Mouse (Mus musculus): ENCODE results near the gene Gm42957. TPM values are rescaled to one million over a fixed set of nuclear protein-coding genes. Genes with fewer than 3 reads are reported as not detected.
A peak's percentile ranks its signal among the peaks of the same experiment; 100 is the strongest.

Gene Gm42957
- polyA plus RNA-seq, 1 experiment, result not detected

GRCm38 (mm10) chr3:96696766-96697732 lies 61.8 kb downstream of the Gm42957 start:
- DNase-seq, result peak; percentile 95
- Histone ChIP-seq H3K27me3 (replicated peaks; ENCODE audit: control insufficient read depth, insufficient read depth, low read length) (no peaks in the 10 kb centered on the region), H3K4me3 (ENCODE audit: insufficient read depth, low read depth, low read length) (peak overlapping the region; percentile 96), H3K4me1 (ENCODE audit: control insufficient read depth, insufficient read depth, low read length) (peaks cover 4% of the 10 kb centered on the region; the same call in 1 of the 2 replicates), H3K27ac (ENCODE audit: insufficient read depth, low read depth, low read length) (peak overlapping the region; percentile 81), H3K36me3 (ENCODE audit: control insufficient read depth, insufficient read depth, low read length) (0 out of 2 replicates have a peak, but pooled peaks cover 1% of the 10 kb centered on the region)
- TF ChIP-seq POLR2A (IDR thresholded peaks at IDR 0.05; ENCODE audit: low read depth, low read length) (no peak), CTCF (conservative IDR thresholded peaks at IDR 0.05; ENCODE audit: insufficient read depth, insufficient read length, low read depth, low read length) (no peak)
- WGBS, result 1% methylated on average over 83 of the region's 85 CpGs

- 0 out of 2 replicates have a peak, but pooled peaks cover 1% of the 10 kb centered on the region for H3K36me3 ChIP-seq (ENCODE audit: control insufficient read depth, insufficient read depth, low read length)
- no peaks in the 10 kb centered on the region for H3K27me3 ChIP-seq (replicated peaks; ENCODE audit: control insufficient read depth, insufficient read depth, low read length)
- 66% methylated on average over 19 of the region's 19 CpGs for WGBS
- DNase-seq, result no peak
- H3K4me3 ChIP-seq (ENCODE audit: insufficient read depth, low read depth, low read length), result no peak overlapping the region
- peaks cover 4% of the 10 kb centered on the region; the same call in 1 of the 2 replicates for H3K4me1 ChIP-seq (ENCODE audit: control insufficient read depth, insufficient read depth, low read length)
- TF ChIP-seq CTCF (conservative IDR thresholded peaks at IDR 0.05; ENCODE audit: insufficient read depth, insufficient read length, low read depth, low read length), result no peak
- TF ChIP-seq POLR2A (IDR thresholded peaks at IDR 0.05; ENCODE audit: low read depth, low read length), result no peak
- no peak overlapping the region for H3K27ac ChIP-seq (ENCODE audit: insufficient read depth, low read depth, low read length)
Observed at GRCm38 (mm10) chr3:96698993-96699690, 63.9 kb downstream of the Gm42957 start.

GRCm38 (mm10) chr3:96700376-96700775 lies 65.1 kb downstream of the Gm42957 start:
- H3K36me3 ChIP-seq (ENCODE audit: control insufficient read depth, insufficient read depth, low read length), result 0 out of 2 replicates have a peak, but pooled peaks cover 1% of the 10 kb centered on the region

GRCm38 (mm10) chr3:96701003-96701402 lies 65.7 kb downstream of the Gm42957 start:
- no peak overlapping the region for H3K27ac ChIP-seq (ENCODE audit: insufficient read depth, low read depth, low read length)
- WGBS, result 89% methylated on average over 4 of the region's 4 CpGs
- H3K4me1 ChIP-seq (ENCODE audit: control insufficient read depth, insufficient read depth, low read length), result peaks cover under 1% of the 10 kb centered on the region; the same call in 1 of the 2 replicates
- no peaks in the 10 kb centered on the region for H3K27me3 ChIP-seq (replicated peaks; ENCODE audit: control insufficient read depth, insufficient read depth, low read length)
- no peak for DNase-seq
- TF ChIP-seq CTCF (conservative IDR thresholded peaks at IDR 0.05; ENCODE audit: insufficient read depth, insufficient read length, low read depth, low read length) (no peak), POLR2A (IDR thresholded peaks at IDR 0.05; ENCODE audit: low read depth, low read length) (no peak)
- H3K4me3 ChIP-seq (ENCODE audit: insufficient read depth, low read depth, low read length), result no peak overlapping the region
- 0 out of 2 replicates have a peak, but pooled peaks cover 1% of the 10 kb centered on the region for H3K36me3 ChIP-seq (ENCODE audit: control insufficient read depth, insufficient read depth, low read length)

More at GRCm38 (mm10) chr3:96700376-96700775, 65.1 kb downstream of the Gm42957 start:
- DNase-seq, result peak; percentile 32
- Histone ChIP-seq H3K27me3 (replicated peaks; ENCODE audit: control insufficient read depth, insufficient read depth, low read length) (no peaks in the 10 kb centered on the region), H3K4me3 (ENCODE audit: insufficient read depth, low read depth, low read length) (no peak overlapping the region), H3K4me1 (ENCODE audit: control insufficient read depth, insufficient read depth, low read length) (peaks cover 4% of the 10 kb centered on the region; the same call in 1 of the 2 replicates), H3K27ac (ENCODE audit: insufficient read depth, low read depth, low read length) (no peak overlapping the region)
- 62% methylated on average over 7 of the region's 7 CpGs for WGBS
- TF ChIP-seq POLR2A (IDR thresholded peaks at IDR 0.05; ENCODE audit: low read depth, low read length), result no peak
- 0 out of 2 replicates have a peak, but pooled peaks have one; percentile 27 for TF ChIP-seq CTCF (conservative IDR thresholded peaks at IDR 0.05; ENCODE audit: insufficient read depth, insufficient read length, low read depth, low read length)

Other genes starting within 250 kb of the Gm42957 start
- gene BC107364, start 183.2 kb upstream of the Gm42957 start, polyA plus RNA-seq (2012; rRNA removed), result 0.08 and 0.14 TPM in 2 replicates
- 0.23 and 3.9 TPM in 2 replicates for gene Hfe2, start 110.3 kb upstream of the Gm42957 start, polyA plus RNA-seq (2012; rRNA removed)
- gene Txnip, start 77.5 kb upstream of the Gm42957 start, polyA plus RNA-seq (2012; rRNA removed), result 514 and 518 TPM in 2 replicates
- gene Gm16253, start 58.5 kb upstream of the Gm42957 start, polyA plus RNA-seq (2012; rRNA removed), result 0.20 TPM in 1 of 2 replicates, not detected in the other
- 14.5 and 15.3 TPM in 2 replicates for gene Polr3gl, start 41.3 kb upstream of the Gm42957 start, polyA plus RNA-seq (2012; rRNA removed)
- 0.23 and 0.38 TPM in 2 replicates for gene Ankrd34a, start 38.8 kb upstream of the Gm42957 start, polyA plus RNA-seq (2012; rRNA removed)
- gene Lix1l, start 34.3 kb upstream of the Gm42957 start, polyA plus RNA-seq (2012; rRNA removed), result 7.7 and 9.6 TPM in 2 replicates
- 7.8 and 16.1 TPM in 2 replicates for gene Rbm8a, start 5.5 kb upstream of the Gm42957 start, polyA plus RNA-seq (2012; rRNA removed)
- gene Pex11b, start 98 bp upstream of the Gm42957 start, polyA plus RNA-seq (2012; rRNA removed), result 57.6 and 57.7 TPM in 2 replicates
- gene Itga10, start 10.1 kb downstream of the Gm42957 start, polyA plus RNA-seq (2012; rRNA removed), result 1.2 and 1.6 TPM in 2 replicates
- gene Ankrd35, start 34.7 kb downstream of the Gm42957 start, polyA plus RNA-seq (2012; rRNA removed), result 0.38 and 0.45 TPM in 2 replicates
- 21.0 and 23.2 TPM in 2 replicates for gene Pias3, start 60.9 kb downstream of the Gm42957 start, polyA plus RNA-seq (2012; rRNA removed)
- gene Nudt17, start 73.1 kb downstream of the Gm42957 start, polyA plus RNA-seq (2012; rRNA removed), result 2.0 and 3.6 TPM in 2 replicates
- 32.2 and 34.6 TPM in 2 replicates for gene Polr3c, start 92.2 kb downstream of the Gm42957 start, polyA plus RNA-seq (2012; rRNA removed)
- 20.7 and 23.5 TPM in 2 replicates for gene Rnf115, start 92.2 kb downstream of the Gm42957 start, polyA plus RNA-seq (2012; rRNA removed)
- 343 and 414 TPM in 2 replicates for gene Pdzk1, start 193.8 kb downstream of the Gm42957 start, polyA plus RNA-seq (2012; rRNA removed)
- 0.08 and 0.33 TPM in 2 replicates for gene Cd160, start 193.9 kb downstream of the Gm42957 start, polyA plus RNA-seq (2012; rRNA removed)

Measured in kidney, adult 2 months (tissue).